Mouse (Mus musculus) layer of hippocampus, adult 11-12 months (tissue): ENCODE data around the gene Crtc1.
A peak's percentile ranks its signal among the peaks of the same experiment; 100 is the strongest.

Experiments
- DNase-seq: peaks from one replicate; pipeline ENCODE4 v3.0.0; 2022; ENCODE audit warnings: low spot score

The Crtc1 gene

DNA sequence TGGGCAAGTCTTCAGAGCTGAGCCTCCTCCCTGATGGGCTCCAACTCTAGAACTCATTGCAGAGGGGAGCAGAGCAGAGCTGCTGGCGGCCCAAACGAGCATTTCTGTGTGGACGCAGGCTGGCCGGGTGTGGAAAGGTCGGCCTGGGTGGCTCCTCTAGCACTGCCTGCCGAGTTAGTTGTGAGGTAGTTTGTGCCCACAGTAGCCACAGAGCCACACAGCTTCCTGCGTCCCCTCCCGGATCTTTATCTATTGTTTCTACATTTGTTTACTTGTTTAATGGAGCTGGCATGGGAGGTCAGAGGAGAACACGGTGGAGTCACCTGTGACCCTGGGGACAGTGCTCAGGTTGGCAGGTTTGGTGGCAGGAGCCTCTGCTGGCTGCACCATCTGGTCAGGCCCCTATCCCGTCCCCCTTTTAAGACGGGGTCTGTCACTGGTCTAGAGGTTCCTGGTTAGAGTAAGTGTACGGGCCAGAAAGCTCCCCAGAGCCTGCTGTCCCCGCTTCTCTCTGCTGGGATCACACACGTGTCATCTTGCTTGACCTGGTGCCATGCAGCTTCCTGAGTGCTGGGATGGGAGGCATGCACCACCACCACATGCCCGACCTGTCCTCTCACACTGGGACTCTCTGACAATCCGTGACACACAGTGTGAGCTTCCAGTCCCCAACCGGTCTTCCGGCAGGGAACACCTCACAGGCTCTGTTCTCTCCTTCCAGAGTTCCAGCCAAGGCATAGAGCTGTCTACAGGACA, 17.9 kb downstream of the Crtc1 start:
- DNase-seq, result no peak

DNA sequence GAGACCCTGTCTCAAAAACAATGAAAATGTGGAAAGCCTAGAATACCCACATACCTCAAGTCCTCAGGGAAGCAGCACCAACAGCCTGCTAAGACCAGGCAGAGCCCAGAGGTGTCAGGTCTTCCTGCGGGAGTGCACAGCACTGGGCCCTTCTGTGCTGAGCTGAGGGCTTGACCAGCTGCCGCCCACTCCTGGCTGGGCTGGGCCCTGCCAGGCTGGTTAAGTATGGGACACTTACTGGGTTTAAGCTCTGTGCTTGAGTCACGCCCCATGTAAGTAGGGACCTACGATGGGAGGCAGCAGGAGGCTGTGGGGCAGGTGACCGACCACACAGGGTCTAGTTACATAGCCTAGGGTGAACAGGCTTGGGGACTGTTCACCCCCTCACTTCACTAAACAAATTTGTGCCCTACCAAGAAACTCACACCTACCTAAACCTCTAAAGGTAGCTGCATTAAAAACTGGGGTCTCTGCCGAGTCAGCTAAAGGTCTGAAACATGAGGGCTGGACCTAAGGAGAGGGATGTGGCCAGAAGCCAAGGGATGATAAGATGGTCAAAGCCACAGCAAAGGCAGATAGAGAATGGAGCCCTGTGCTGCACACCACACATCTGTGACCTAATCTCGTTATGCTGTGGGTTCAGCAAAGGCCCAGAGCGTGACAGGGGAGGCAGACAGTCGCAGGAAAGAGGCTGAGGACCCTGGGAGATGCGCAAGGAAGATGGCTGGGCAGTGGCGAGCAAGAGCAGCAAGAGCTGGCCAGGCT, 19.3 kb downstream of the Crtc1 start:
- DNase-seq, result no peak

GRCm38 (mm10) chr8:70418954-70419353, 20.4 kb downstream of the Crtc1 start:
- peak; percentile 78 for DNase-seq

DNA sequence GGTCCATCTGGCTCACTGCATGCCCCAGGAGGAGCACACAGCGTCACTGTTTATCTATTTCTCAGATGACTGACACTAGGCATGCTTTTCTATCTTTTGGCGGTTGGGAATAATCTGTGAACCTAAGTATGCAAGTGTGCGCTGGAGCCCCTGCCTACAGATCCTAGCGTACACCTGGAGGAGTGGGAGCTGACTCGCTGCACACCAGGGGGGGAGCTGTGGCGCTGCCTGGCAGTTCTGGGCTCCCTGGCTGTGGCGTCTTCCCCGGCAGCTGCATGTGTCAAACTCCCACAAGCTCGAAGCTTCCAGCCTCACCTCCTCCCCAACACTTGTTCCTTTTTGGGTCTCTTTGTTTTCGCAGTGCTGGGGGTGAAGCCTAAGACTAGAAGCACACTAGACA, 21.5 kb downstream of the Crtc1 start:
- DNase-seq, result peak; percentile 73

GRCm38 (mm10) chr8:70416941-70417340, 22.4 kb downstream of the Crtc1 start:
- peak; percentile 61 for DNase-seq

DNA sequence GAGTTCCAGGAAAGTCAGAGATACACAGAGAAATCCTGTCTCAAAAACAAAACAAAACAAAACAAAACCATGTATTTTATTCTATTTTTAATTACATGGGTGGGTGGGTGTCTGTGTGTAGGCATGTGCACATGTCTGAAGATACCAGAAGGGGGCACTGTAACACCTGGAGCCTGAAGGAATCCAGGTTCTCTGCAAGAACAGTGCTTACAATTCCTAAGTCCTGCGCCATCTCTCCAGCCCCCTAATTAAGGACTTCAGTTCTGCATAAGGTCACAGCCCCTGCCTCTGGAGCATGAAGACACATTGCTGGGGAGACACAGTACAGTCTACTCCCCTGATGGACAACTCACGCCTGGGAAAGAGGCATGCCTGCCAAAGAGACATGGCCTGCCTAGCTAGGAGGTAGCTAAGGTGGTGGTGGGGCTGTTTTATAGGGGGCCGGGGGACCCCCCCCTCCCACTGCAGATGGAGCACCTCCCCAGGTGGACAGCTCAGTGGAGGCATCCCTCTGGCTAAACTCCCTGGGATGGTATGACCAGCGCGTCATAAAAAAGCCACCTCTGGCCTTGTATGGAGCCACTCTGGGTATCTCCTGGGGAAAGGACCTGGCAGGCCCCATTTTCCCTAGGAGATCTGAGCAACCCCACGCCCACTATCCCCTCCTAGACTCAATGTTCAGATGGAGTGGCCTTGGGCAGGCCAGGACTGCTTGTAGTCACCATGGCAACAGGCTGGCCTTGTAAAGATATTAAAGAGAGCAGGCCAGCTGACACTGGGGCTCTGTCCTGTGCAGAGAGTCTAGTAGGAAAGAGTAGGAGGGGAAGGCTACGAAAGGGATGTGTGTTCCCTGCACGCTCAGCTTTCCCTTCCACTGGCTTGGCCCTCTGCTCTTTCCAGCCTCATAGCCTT, 23.6 kb downstream of the Crtc1 start:
- no peak for DNase-seq

DNA sequence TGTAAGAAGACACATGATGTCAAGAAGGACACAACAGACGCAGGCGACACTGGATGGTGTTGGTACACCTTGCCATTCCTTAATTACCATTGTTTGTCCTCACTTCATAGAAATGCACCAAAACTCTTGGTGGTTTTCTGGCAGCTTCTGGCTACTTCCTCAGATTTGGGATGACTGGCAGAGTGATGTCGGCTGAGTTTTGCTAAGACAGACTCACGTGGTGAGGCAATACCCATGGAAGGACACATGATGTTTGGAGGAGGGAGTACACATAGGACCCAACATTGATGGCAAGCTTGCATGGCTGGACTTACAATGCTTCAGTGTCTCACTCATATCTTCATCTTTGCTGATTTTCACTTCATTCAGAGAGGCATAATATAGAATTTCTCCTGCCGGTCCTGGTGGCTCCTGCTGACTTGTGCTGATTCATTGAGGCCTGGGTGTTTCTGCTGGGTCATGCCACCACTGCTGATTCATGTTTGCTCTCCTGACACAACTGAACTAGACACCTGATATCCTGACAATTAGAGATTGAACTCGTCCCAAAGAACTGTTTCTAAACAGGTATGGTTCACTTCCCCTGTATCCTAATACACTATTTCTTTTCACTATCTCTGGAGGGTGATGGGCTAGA, 25.0 kb downstream of the Crtc1 start:
- no peak for DNase-seq

DNA sequence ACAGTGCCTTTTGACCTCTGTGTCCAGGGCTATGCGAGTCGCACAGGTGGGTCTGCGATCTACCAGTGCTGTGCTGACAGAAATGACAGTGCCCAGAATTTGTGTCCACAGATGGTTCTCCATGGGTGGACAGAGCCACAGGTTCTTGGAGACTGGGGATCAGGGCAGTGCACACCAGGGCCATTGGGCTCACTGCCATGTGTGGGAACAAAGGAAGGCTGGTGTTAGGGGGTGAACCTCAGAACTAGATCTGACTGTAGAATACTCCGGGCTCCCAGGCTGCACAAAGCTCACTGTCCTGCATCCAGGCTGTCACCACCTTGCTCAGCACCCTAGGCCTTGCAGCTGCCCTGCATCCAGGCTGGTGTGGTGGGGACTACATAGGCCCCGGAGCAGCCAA, 29.1 kb downstream of the Crtc1 start:
- no peak for DNase-seq

GRCm38 (mm10) chr8:70409455-70409871, 29.9 kb downstream of the Crtc1 start:
- peak; percentile 62 for DNase-seq

GRCm38 (mm10) chr8:70409019-70409418, 30.4 kb downstream of the Crtc1 start:
- no peak for DNase-seq

DNA sequence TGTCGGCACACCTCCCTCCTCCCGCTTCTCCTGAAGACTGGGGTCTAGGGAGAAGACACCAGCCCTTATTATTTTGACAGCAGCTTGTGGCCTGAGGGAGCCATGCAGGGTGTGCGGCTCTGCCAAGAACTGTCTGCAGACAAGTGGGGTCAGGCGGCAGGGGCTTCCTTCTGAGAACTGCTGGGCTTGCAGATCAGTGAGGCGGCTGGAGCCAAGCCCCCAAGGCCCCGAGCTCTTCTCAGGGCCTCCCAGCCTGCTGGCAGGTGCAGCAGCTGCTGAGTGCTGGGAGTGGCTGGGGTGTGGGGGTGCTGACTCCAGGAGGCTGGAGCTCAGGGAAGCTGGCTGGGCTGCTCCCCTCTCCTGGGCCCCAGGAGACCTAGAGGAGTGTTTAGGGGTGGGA, 31.1 kb downstream of the Crtc1 start:
- no peak for DNase-seq

DNA sequence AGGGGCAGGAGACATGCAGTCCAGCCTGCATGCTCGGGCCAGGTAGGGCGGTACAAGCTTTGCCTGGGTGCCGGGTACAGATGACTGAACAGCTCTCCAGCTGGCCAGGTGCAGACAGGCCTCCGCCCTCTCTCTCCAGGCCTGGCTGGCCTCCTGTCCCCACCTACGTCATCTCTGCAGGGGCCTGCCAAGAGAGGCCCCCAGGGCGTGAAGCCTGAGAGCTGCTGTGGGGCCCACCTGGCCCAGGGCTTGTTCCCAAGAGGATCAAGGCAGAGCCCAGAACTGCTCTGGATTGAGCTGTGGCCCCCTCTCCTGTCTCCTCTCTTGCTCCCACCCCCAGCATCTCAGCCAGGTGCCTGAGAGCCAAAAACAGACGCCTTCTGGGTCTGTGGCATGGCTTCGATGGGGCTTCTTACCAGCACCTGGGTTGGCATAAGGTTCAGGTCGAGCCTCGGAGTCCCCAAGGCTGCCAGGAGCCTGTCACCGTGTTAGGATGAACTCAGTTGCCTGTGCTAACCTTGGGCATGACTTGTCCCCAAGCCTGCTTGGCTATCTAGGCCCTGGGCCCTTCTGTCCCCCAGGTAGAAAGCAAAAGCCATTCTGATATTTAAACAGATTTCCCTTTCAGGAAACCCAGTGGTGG, 32.8 kb downstream of the Crtc1 start:
- no peak for DNase-seq

DNA sequence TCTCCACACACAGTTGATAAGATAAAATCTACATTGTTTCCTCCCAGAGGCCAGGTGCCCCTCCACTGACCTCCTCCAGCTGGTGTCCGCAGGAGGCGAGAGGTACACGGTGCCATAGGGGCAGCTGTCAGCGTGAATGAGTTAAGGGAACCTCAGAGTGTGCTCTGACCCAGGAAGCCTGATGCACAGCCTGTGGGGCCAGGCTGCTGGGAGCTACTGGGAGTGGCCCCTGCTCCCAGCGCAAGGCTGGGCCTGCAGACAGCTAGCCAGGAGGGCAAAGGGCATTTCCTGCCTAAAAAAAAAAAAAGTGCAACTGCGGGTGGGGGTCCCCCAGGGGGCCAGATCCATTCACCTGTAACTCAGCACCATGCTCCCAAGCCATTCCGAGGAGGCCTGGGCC, 34.2 kb downstream of the Crtc1 start:
- DNase-seq, result no peak

GRCm38 (mm10) chr8:70404212-70404611, 35.2 kb downstream of the Crtc1 start:
- no peak for DNase-seq

GRCm38 (mm10) chr8:70397611-70398563, 41.5 kb downstream of the Crtc1 start:
- no peak for DNase-seq

- DNase-seq, result no peak
Measured at GRCm38 (mm10) chr8:70396184-70396583, 43.2 kb downstream of the Crtc1 start.

DNA sequence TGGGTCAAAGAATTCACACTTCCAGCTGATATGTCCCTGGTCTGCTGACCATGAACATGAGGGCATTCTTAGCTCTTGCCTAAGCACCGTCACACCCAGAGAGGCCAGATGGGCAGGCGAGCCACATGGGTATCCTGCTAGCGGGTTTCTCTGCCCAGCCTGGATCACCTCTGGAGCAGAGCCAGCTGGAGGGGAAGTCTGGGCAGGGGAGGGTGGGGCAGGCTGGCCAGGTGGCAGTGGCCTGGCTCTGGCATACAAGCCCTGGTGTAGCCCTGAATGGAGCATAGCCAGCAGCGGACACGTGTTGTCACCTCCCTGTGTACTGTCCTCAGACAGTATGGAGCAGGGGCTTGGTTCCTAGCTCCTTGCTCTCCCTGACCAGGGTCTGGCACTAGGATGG, 43.7 kb downstream of the Crtc1 start:
- DNase-seq, result no peak

DNA sequence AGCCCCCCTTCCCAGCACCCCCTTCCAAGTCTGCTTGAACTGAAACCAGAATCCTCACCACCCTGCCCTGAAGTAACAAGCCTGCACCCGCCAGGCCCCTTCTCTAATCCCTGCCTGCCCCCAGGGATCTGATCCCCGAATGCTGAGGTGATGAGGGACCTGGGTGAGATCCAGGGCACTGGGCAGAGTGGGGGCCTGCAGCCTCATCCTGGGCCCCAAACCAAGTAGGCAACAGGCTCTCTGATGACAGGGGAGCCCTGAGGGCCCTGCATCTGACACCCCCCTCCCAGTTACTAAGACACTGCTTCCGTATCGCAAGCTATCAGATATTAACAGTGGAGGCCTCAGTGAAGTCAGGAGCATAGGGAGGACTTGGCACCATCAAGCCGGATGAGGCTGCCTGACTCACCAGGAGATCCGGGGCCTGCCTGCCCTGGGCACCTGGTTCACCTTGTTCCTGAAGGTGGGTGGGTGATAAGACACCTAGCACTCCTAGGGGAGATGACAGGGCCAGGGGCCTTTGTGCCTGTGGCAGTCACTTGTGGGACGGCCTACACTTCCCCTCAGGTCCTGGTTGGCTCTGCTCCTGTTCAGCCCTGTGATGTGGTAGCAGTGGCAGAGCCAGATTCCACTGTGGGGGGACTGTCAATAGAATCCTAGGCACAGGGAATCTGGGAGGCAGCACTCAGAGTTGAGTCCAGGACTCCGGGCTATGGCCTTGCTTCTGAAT, 44.9 kb downstream of the Crtc1 start:
- no peak for DNase-seq

DNA sequence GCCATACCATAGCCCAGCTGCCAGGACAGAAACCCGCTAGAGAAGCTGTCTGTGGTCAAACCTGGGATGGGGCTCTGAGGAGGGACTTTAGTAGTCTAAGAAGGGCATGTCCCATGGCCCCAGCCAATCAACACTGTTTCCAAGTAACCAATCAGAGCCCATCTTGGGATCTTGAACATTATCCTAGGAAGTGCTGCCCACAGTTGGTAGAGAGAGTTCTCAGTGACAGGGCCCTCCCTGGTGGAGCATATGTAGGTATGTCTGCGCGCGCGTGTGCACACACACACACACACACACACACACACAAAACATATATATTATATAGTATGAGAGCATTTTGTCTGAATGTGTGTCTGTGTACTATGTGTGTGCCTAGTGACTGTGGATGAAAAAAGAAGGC, 46.3 kb downstream of the Crtc1 start:
- no peak for DNase-seq

DNA sequence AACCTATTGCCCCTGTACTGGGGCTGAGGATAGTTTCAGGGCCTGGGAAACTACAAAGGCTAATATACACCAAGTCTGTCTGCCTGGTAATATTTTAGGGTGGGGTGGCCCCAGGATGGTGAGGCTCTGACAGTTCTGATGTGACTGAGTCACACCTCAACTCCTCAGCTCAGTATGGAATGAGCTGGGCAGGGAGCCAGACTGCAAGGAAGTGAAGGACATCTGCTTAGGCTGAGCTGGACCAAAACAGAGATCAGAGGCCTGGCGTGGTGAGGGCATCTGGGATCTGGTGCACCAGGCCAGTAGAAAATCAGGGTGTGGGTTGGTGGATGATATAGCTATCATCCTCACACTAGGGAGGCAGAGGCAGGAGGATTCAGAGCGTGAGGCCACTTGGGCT, 49.7 kb downstream of the Crtc1 start:
- DNase-seq, result no peak
